Mouse (Mus musculus) kidney, adult 18-20 months (tissue): ENCODE measurements around the gene Zfp839.

ENCODE experiments used
- DNase-seq: peaks from one replicate; pipeline ENCODE4 v3.0.0; 2021

Zfp839 gene

DNA sequence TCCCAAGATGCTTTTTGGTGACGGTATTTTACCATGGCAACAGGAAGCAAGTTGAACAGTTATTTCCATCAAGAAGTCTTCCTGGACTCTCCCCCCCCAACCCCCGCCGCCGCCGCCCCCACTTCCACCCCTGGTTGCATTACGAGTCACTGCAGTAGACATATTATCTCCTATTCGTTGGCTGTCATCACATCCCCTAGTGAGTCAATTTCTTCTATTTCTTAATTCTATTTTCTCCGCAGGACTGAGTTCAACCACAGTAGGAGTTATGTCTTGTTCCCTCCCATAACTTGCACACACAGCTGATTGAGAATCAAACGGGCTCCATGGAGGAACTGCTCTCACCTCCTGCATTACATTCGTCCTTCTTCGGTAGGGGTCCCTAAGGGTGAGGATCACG is 38.1 kb downstream of the Zfp839 start:
- DNase-seq = no peak

DNA sequence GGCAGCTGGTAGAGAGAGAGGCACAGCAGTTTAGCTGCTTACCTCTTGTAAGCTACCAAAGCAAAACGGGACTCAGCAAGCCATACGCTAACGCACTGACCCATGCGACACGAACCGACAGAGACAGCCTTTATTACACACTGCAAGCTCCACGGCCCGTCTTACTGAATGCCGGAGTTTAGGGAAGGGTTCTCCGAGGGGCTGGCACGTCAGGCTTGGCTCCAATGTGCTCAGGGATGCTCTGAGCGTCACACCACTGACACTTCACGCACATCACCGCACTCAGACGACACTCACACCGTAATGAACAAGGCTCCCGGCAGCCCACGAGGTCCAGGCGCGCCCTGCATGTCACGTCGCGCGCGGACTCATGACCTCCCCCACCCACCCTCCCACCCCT is 38.6 kb downstream of the Zfp839 start:
- DNase-seq = no peak

DNA sequence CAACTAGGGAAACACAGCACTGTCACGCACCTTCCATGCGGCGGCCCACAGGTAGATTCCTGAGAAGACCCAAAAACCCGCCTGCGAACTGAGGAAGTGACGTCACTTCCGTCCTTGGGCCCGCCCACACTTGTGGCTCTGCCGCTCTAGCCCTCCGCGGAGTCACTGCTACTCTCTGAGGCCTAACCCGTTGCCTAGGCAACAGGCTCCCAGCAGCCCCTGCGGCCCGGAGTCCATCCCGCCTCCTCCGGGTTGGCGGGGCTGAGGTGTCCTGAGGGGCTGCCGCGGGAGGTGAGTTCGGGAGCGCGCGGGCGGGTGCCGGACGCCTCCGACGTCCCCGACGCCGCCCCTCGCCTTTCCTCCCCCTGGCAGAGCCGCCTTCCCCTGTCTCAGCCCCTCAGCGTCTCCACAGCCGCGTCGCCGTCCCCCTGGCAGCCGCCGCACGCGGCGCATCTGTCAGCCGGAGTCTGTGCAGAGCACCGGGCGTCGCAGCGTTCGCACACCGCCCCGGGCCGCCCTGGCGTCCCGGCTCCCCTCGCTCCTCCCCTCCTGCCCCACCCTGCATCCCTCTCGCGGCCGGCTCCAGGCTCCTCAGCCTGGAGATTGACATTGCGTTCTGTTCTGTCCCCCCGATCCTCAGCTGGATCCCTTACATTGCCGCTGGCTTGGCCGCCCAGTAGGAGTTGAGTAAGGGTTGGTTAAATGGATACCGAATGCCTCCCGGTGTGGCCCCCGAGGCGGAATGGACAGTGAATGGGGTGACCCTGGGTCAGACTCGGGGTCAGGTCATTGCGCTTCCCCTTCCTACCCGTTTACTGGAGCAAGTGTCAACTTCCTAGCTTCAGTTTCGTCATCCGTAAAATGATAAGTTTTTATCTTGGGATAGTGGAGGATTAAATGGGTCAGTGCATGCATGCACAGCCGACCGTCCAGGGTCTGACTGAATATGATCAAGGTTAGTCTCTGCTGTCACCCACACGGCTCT is 39.3 kb downstream of the Zfp839 start, which contains the start of the genes Cinp and Tecpr2:
TSS of gene Cinp (minus strand) at position 110 of the 985 bp plus-strand sequence.
TSS of gene Tecpr2 (plus strand) at position 229 of the 985 bp plus-strand sequence.
- peak; percentile 95 for DNase-seq

DNA sequence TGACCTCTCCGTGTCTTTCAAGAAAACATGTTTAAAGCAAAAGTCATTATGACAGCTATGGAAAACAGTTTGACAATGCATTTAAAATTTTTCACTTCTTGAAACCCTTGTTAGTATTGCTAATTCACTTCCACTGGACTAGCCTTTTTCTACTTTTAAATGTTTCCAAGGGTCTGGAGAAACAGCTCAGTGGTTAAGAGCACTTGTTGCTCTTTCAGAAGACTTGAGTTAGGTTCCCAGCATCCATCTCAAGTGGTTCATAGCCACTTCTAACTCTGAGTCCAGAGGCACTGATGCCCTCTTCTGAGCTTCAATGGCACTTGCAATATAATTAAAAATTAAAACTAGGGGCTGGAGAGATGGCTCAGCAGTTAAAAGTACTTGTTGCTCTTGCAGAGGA is 41.8 kb downstream of the Zfp839 start:
- DNase-seq = no peak

DNA sequence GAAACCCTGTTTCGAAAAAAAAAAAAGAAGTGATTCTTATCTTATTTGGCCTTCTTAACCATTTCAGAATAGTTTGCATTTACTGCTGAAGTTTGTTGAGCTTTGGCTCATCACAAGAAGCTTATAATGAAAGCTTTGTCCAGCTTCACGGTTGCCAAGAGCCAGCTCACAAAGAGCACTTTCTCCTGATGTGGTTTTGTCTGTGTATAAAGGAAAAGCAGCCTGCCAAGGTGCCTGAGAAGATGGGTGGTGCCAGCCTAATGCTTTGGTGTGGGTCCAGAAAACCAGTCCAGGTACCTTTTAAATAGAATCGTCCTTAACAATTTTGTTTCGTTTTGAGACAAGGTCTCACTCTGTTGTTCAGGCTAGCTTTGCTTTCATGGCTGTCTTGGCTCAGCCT is 52.1 kb downstream of the Zfp839 start:
- no peak for DNase-seq

DNA sequence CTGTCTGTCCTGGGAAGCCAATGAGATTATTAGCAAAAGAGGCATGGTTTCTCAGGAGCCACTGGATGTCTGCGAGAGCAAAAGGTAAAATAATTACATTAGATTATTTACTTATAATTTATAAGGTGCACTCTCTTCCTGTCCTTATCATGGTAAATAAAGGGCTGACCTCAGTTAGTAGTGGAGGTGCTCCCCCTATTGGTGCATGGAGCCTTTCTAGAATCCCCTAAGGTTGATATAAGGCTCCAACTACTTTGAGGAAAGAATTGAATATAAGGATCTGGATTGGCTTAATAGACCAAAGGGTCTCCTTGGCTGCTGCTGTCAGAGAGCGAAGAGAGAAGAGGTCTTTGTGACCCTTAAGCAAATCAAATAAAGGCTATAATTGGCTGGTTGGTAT is 53.5 kb downstream of the Zfp839 start:
- DNase-seq = peak; percentile 28

DNA sequence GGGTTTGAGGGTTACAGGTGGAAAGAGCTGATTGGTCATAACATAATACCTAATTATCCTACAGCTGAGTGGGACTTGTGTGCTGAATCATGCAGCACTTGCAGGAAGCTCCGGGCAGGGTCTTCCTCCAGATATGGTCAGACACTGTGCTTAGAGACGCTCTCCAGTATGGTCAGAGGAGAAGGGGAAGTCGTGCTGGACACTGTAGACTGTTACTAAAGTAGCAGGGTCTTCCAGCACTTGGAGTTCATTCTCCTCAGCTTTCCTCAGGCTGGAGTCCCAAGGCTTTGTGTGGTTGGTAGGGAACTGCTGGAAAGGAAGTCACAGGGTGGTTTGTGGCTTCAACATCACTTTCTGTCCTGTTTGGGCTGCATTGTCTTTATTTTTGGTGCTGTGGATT is 57.8 kb downstream of the Zfp839 start:
- no peak for DNase-seq

DNA sequence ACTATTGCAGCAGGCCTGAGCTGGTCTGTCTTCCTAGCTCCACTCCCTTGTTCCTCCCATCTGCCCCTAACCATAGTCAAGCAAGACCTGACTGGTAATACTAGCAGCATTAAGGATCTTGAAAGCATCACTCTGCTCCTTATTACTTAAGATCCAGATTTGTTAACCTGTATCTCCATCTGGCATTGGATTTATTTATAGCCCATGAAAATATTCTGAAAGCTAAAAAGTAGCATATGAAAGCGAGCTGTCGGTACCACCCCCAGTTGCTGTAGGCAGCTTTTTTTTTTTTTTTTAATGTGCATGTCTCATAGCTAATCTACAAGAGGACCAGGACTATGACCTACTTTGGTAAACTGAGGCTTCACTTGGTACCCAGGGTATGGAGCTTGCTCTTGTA is 59.9 kb downstream of the Zfp839 start:
- no peak for DNase-seq

DNA sequence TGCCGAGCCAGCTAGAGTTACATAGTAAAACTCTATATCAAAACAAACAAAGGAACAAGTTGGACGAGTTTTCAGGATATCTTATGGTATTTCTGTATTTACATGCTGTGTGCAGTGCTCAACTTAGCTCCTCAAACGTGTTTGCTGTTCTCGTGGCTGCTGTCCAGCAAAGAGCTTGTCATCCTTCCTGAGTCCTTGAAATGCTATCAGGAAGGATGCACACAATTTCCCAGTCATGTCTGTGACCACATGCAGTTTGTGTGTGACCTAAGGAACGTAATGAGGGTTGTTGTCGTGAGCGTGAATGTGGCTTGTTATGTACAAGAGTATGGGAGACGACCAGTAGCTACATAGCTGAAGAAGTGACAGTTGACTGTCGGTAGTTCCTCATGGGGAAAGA is 65.7 kb downstream of the Zfp839 start:
- no peak for DNase-seq
